In genomic region chr11:20582758-20583157, GRCm38 (mm10) we compare ENCODE assay signal across 27 mouse cellular contexts. TPM values are rescaled to one million over a fixed set of nuclear protein-coding genes. Genes with fewer than 3 reads are reported as not detected.
DNase-seq lines count a peak whose midpoint lies in the region; ATAC-seq and TF ChIP-seq lines count a peak whose summit lies in the region.
"Had no signal": no experiment of that assay in that cellular context is flagged by ENCODE, and none has a peak within 500 bp of the region (broad histone marks: within the 10 kb centered on the region; RNA-seq: fewer than 3 reads in every experiment).

No protein-coding gene starts in this region.

- H3K36me3 ChIP-seq in intestine, postnatal 0 days (ENCODE audit: control insufficient read depth, insufficient read depth): no peaks in the 10 kb centered on the region
- H3K36me3 ChIP-seq in intestine, embryonic 15.5 days: no peaks in the 10 kb centered on the region
- no peaks in the 10 kb centered on the region for H3K36me3 ChIP-seq in liver, adult 2 months (ENCODE audit: control insufficient read depth, insufficient read depth, low read length)
- H3K36me3 ChIP-seq in liver, postnatal 0 days (replicated peaks; ENCODE audit: insufficient read depth, low read length): no peaks in the 10 kb centered on the region
- H3K36me3 ChIP-seq in CH12.LX (replicated peaks in 1 of 2; ENCODE audit: control insufficient read depth in 1 of 2, insufficient read depth in 1 of 2, low read length in 1 of 2): peaks cover 0 to 11% of the 10 kb centered on the region in 2 experiments
- H3K36me3 ChIP-seq: embryonic facial prominence, embryonic 13.5 days; embryonic facial prominence, embryonic 15.5 days; forebrain, embryonic 10.5 days; forebrain, embryonic 12.5 days had no signal

- TF ChIP-seq EP300 in liver, postnatal 0 days (IDR thresholded peaks at IDR 0.05; ENCODE audit: low read depth): no peak
- no peak for TF ChIP-seq EP300 in CH12.LX (IDR thresholded peaks at IDR 0.05; ENCODE audit: low read length)

- 95% methylated on average over 2 of the region's 2 CpGs for WGBS in intestine, postnatal 0 days
- WGBS in intestine, embryonic 15.5 days: 95% methylated on average over 2 of the region's 2 CpGs
- 98% methylated on average over 2 of the region's 2 CpGs for WGBS in liver, adult 2 months
- 82% methylated on average over 2 of the region's 2 CpGs for whole genome bisulfite sequencing in liver, postnatal 0 days (ENCODE audit: insufficient replicate concordance)

- intact Hi-C loops in gastrocnemius, postnatal 14 days (cut with DNase I; ENCODE audit: low total_unique reads): no loop called here

- H3K4me2 ChIP-seq in intestine, postnatal 0 days (replicated peaks; ENCODE audit: low read depth): no peak overlapping the region
- no peak overlapping the region for H3K4me2 ChIP-seq in intestine, embryonic 15.5 days (replicated peaks)
- H3K4me2 ChIP-seq in liver, postnatal 0 days (ENCODE audit: low read depth, low read length): no peak overlapping the region
- H3K4me2 ChIP-seq in CH12.LX (ENCODE audit: insufficient read depth, low read depth, poor library complexity, severe bottlenecking): no peak overlapping the region
- H3K4me2 ChIP-seq: embryonic facial prominence, embryonic 13.5 days; embryonic facial prominence, embryonic 15.5 days; forebrain, embryonic 12.5 days had no signal

- H3K27me3 ChIP-seq in intestine, postnatal 0 days (replicated peaks; ENCODE audit: control insufficient read depth, insufficient read depth, low read length): no peaks in the 10 kb centered on the region
- H3K27me3 ChIP-seq in intestine, embryonic 15.5 days (replicated peaks): no peaks in the 10 kb centered on the region
- H3K27me3 ChIP-seq in liver, adult 2 months (ENCODE audit: control insufficient read depth, insufficient read depth, low read length): no peaks in the 10 kb centered on the region
- no peaks in the 10 kb centered on the region for H3K27me3 ChIP-seq in liver, postnatal 0 days (ENCODE audit: insufficient read depth, low read length)
- no peaks in the 10 kb centered on the region for H3K27me3 ChIP-seq in CH12.LX (replicated peaks)
- H3K27me3 ChIP-seq: embryonic facial prominence, embryonic 13.5 days; embryonic facial prominence, embryonic 15.5 days; forebrain, embryonic 12.5 days had no signal

- no peak overlapping the region for H3K9ac ChIP-seq in intestine, postnatal 0 days (ENCODE audit: low read depth, low read length)
- no peak overlapping the region for H3K9ac ChIP-seq in intestine, embryonic 15.5 days
- H3K9ac ChIP-seq in liver, adult 2 months (ENCODE audit: low read depth, low read length): no peak overlapping the region
- H3K9ac ChIP-seq in liver, postnatal 0 days (replicated peaks): no peak overlapping the region
- H3K9ac ChIP-seq in CH12.LX (ENCODE audit: insufficient read depth, low read depth): no peak overlapping the region
- H3K9ac ChIP-seq: embryonic facial prominence, embryonic 13.5 days; embryonic facial prominence, embryonic 15.5 days; forebrain, embryonic 12.5 days had no signal

- peak; percentile 44 for TF ChIP-seq RAD21 in CH12.LX (IDR thresholded peaks at IDR 0.05; ENCODE audit: low read depth, low read length)

- no peaks in the 10 kb centered on the region for H3K9me3 ChIP-seq in intestine, postnatal 0 days (ENCODE audit: control insufficient read depth)
- H3K9me3 ChIP-seq in intestine, embryonic 15.5 days: no peaks in the 10 kb centered on the region
- H3K9me3 ChIP-seq in liver, postnatal 0 days (ENCODE audit: low read length): no peaks in the 10 kb centered on the region
- H3K9me3 ChIP-seq in CH12.LX (replicated peaks; ENCODE audit: low read length): no peaks in the 10 kb centered on the region
- H3K9me3 ChIP-seq: embryonic facial prominence, embryonic 13.5 days; embryonic facial prominence, embryonic 15.5 days; forebrain, embryonic 10.5 days; forebrain, embryonic 12.5 days had no signal

- H3K27ac ChIP-seq in intestine, postnatal 0 days (ENCODE audit: low read depth, low read length): no peak overlapping the region
- H3K27ac ChIP-seq in intestine, embryonic 15.5 days: no peak overlapping the region
- H3K27ac ChIP-seq in liver, adult 2 months (replicated peaks; ENCODE audit: insufficient read depth, low read depth, low read length): no peak overlapping the region
- H3K27ac ChIP-seq in liver, postnatal 0 days (ENCODE audit: low read depth): no peak overlapping the region
- H3K27ac ChIP-seq in CH12.LX (ENCODE audit: insufficient read depth, low read depth): no peak overlapping the region
- H3K27ac ChIP-seq: embryonic facial prominence, embryonic 13.5 days; embryonic facial prominence, embryonic 15.5 days; forebrain, embryonic 10.5 days; forebrain, embryonic 12.5 days had no signal

- no peaks in the 10 kb centered on the region for H3K79me2 ChIP-seq in liver, adult 2 months (ENCODE audit: control insufficient read depth, insufficient read depth, low read length)
- H3K79me2 ChIP-seq in CH12.LX (replicated peaks; ENCODE audit: control insufficient read depth, extremely low read depth, insufficient read depth, poor library complexity, severe bottlenecking): no peaks in the 10 kb centered on the region

- ATAC-seq in intestine, postnatal 0 days: no peak
- ATAC-seq in intestine, embryonic 15.5 days: no peak
- ATAC-seq in liver, postnatal 0 days: no peak
- ATAC-seq: CD4-positive, CD25-positive, alpha-beta regulatory T cell, adult 4 months; forebrain, embryonic 14.5 days; forebrain, embryonic 16.5 days had no signal

- H3K4me3 ChIP-seq in intestine, postnatal 0 days (ENCODE audit: low read depth, low read length): no peak overlapping the region
- H3K4me3 ChIP-seq in intestine, embryonic 15.5 days (replicated peaks): no peak overlapping the region
- no peak overlapping the region for H3K4me3 ChIP-seq in liver, adult 2 months (ENCODE audit: insufficient read depth, low read depth, low read length)
- H3K4me3 ChIP-seq in liver, postnatal 0 days (ENCODE audit: low read depth, low read length): no peak overlapping the region
- H3K4me3 ChIP-seq in CH12.LX (replicated peaks in 1 of 3; ENCODE audit: low read depth in 2 of 3, low read length in 2 of 3, poor library complexity in 1 of 3): no peak overlapping the region
- H3K4me3 ChIP-seq: embryonic facial prominence, embryonic 13.5 days; embryonic facial prominence, embryonic 15.5 days; erythroblast, embryonic 14.5 days; forebrain, embryonic 10.5 days; forebrain, embryonic 12.5 days had no signal

- DNase-seq in liver, adult 2 months (ENCODE audit: extremely low read depth, low read depth, low spot score): peak; percentile 3
- DNase-seq in liver, postnatal 0 days: no peak
- DNase-seq in 416B (ENCODE audit: low read depth): peak; percentile 52
- DNase-seq in CH12.LX (ENCODE audit: extremely low read depth): no peak
- no peak for DNase-seq in gastrocnemius, postnatal 4 days (ENCODE audit: low spot score in 2 of 2)
- no peak for DNase-seq in gastrocnemius, postnatal 14 days
- DNase-seq: adrenal gland, adult 2 months; adrenal gland, postnatal 10 days; adrenal gland, postnatal 25 days; B cell, adult 2 months; cerebellum, adult 11 months; cerebellum, adult 18-20 months; cerebellum, adult 8-10 months; cerebellum, adult 9-11 months; cerebellum, postnatal 14 days; cerebellum, postnatal 36 days; embryo, embryonic 11 days had no signal

- TF ChIP-seq CTCF in intestine, postnatal 0 days (IDR thresholded peaks at IDR 0.05; ENCODE audit: low read depth): peak; percentile 33; the same call in 1 of the 2 replicates
- no peak for TF ChIP-seq CTCF in liver, adult 2 months (IDR thresholded peaks at IDR 0.05; ENCODE audit: low read depth, low read length)
- TF ChIP-seq CTCF in liver, postnatal 0 days (IDR thresholded peaks at IDR 0.05; ENCODE audit: low read depth): no peak
- peak in 1 of 2 experiments; percentile 51; a peak in 2 of 4 replicates for TF ChIP-seq CTCF in CH12.LX (conservative IDR thresholded peaks at IDR 0.05 in 1 of 2, IDR thresholded peaks at IDR 0.05 in 1 of 2; ENCODE audit: low read depth in 2 of 2, low read length in 2 of 2)

- dilution Hi-C loops in CH12.LX (cut with MboI; ENCODE audit: extremely low pct_ligation_motif_present, extremely low pct_unique_long_range_greater_than_20kb, low sequenced_read_pairs): no loop called here

- no peaks in the 10 kb centered on the region for H3K4me1 ChIP-seq in intestine, postnatal 0 days (replicated peaks; ENCODE audit: control insufficient read depth, insufficient read depth, low read length)
- no peaks in the 10 kb centered on the region; the same call in 1 of the 2 replicates for H3K4me1 ChIP-seq in intestine, embryonic 15.5 days (replicated peaks)
- peaks cover 2% of the 10 kb centered on the region for H3K4me1 ChIP-seq in liver, adult 2 months (ENCODE audit: control insufficient read depth, insufficient read depth, low read length)
- no peaks in the 10 kb centered on the region for H3K4me1 ChIP-seq in liver, postnatal 0 days (ENCODE audit: insufficient read depth)
- H3K4me1 ChIP-seq in CH12.LX (ENCODE audit: control insufficient read depth in 1 of 2, insufficient read depth in 2 of 2): peaks cover 9 to 20% of the 10 kb centered on the region in 2 experiments
- H3K4me1 ChIP-seq: embryonic facial prominence, embryonic 15.5 days; forebrain, embryonic 12.5 days had no signal

- TF ChIP-seq POLR2A in liver, adult 2 months (IDR thresholded peaks at IDR 0.05; ENCODE audit: extremely low read depth, insufficient read depth, low read length): no peak
- TF ChIP-seq POLR2A in CH12.LX (IDR thresholded peaks at IDR 0.05; ENCODE audit: low read depth, low read length): no peak

- in situ Hi-C loops in CH12.LX (cut with MboI; ENCODE audit: low pct_ligation_motif_present, low pct_unique_long_range_greater_than_20kb, low sequenced_read_pairs): no loop called here

TF ChIP-seq in CH12.LX, 34 proteins besides CTCF, POLR2A, EP300 and RAD21 (continues in another document):
- TF ChIP-seq ZMIZ1 (IDR thresholded peaks at IDR 0.05; ENCODE audit: low read depth, low read length): no peak
- no peak for TF ChIP-seq TCF12 (IDR thresholded peaks at IDR 0.05; ENCODE audit: low read depth, low read length)
- TF ChIP-seq IRF4 (IDR thresholded peaks at IDR 0.05; ENCODE audit: low read depth, low read length): no peak
- TF ChIP-seq JUN (IDR thresholded peaks at IDR 0.05; ENCODE audit: insufficient read depth, low read depth, low read length): no peak
- no peak for TF ChIP-seq ZNF384 (IDR thresholded peaks at IDR 0.05; ENCODE audit: low read depth, low read length)
- TF ChIP-seq ZC3H11A (IDR thresholded peaks at IDR 0.05; ENCODE audit: low read depth, low read length): no peak

RNA-seq across cellular contexts. Expression of gene Sertad2, which starts 39.7 kb away (rescaled TPM):
- 38.2 and 40.3 TPM in 2 replicates for polyA plus RNA-seq in intestine, postnatal 0 days (2015; fragmentation: Nextera tagmentation; extraction: Ambion mirVana)
- polyA plus RNA-seq in intestine, embryonic 15.5 days (2015; fragmentation: Nextera tagmentation; extraction: Ambion mirVana): 35.6 and 36.9 TPM in 2 replicates
- total RNA-seq in liver, adult 2 months (2014; rRNA removed): 8.0 and 10.0 TPM in 2 replicates
- 9.3 and 10.6 TPM in 2 replicates for polyA plus RNA-seq in liver, adult 2 months (2012; rRNA removed)
- 24.0 and 28.2 TPM in 2 replicates for polyA plus RNA-seq in liver, postnatal 0 days (2015; fragmentation: Nextera tagmentation; extraction: Ambion mirVana)
- total RNA-seq in CH12.LX (2012; rRNA removed) (5.2 and 6.0 TPM in 2 replicates), CH12.LX (2014; rRNA removed) (5.9 TPM in 2 replicates)
- polyA plus RNA-seq in CH12.LX (2012; ENCODE audit: insufficient read length, low read depth): 10.3 and 13.1 TPM in 2 replicates
- 10 to 100 TPM; 20.4 to 20.8 TPM for total RNA-seq in gastrocnemius, postnatal 4 days (2021)
- total RNA-seq in gastrocnemius, postnatal 14 days (2021): 10 to 100 TPM in 1 of 2 experiments, 1 to 10 TPM in 1; 9.6 to 12.0 TPM

Comparison
In these comparisons a context has a peak if more than half of its experiments do, and no peak if none do; other contexts are left out.
1. DNase-seq: peak in liver, adult 2 months (single experiment) and 416B (single experiment); none in liver, postnatal 0 days (single experiment), CH12.LX (single experiment), gastrocnemius, postnatal 4 days (0 of 2) and gastrocnemius, postnatal 14 days (single experiment).